Mouse (Mus musculus) midbrain, embryonic 11.5 days (tissue): ENCODE results near the gene Scd2. TPM values are rescaled to one million over a fixed set of nuclear protein-coding genes. Genes with fewer than 3 reads are reported as not detected.
"Not testable (repeated sequence)": the region's sequence is repeated elsewhere in the genome, so short reads cannot be mapped to it uniquely, and the experiment has no call there.

Experiments
- ATAC-seq: fragments of 200-750 bp; cut with Nextera tagmentation; 2 replicates; pipeline ENCODE4 v1.8.0; 2017; ENCODE audit warnings: moderate TSS enrichment, moderate library complexity; ENCODE audit not compliant: low FRiP score
- DNase-seq: peaks from one replicate; pipeline ENCODE4 v3.0.0; 2015; ENCODE audit warnings: low spot score; ENCODE audit errors: missing footprints
- H3K27ac ChIP-seq: fragments of 300-500 bp; sonication (generic); 2 replicates; pipeline ENCODE4 v1.5.1; 2014; ENCODE audit warnings: low read depth, low read length
- H3K27me3 ChIP-seq: fragments of 300-500 bp; sonication (generic); 2 replicates; pipeline ENCODE4 v1.6.1; 2014; ENCODE audit warnings: mild to moderate bottlenecking, low read length, moderate library complexity, mixed read lengths; ENCODE audit not compliant: control insufficient read depth, insufficient read depth
- H3K36me3 ChIP-seq: fragments of 300-500 bp; sonication (generic); 2 replicates; pipeline ENCODE4 v1.6.1; 2014; ENCODE audit warnings: mild to moderate bottlenecking, low read length, moderate library complexity, mixed read lengths; ENCODE audit not compliant: control insufficient read depth, insufficient read depth
- H3K4me1 ChIP-seq: fragments of 300-500 bp; sonication (generic); 2 replicates; pipeline ENCODE4 v1.6.1; 2014; ENCODE audit warnings: low read length; ENCODE audit not compliant: control insufficient read depth, insufficient read depth
- H3K4me2 ChIP-seq: fragments of 300-500 bp; sonication (generic); 2 replicates; pipeline ENCODE4 v1.6.1; 2014; ENCODE audit warnings: mild to moderate bottlenecking, moderate library complexity
- H3K4me3 ChIP-seq: fragments of 300-500 bp; sonication (generic); 2 replicates; pipeline ENCODE4 v1.5.1; 2014; ENCODE audit warnings: low read depth, low read length
- H3K9ac ChIP-seq: fragments of 300-500 bp; sonication (generic); 2 replicates; pipeline ENCODE4 v1.6.1; 2014; ENCODE audit warnings: low read length
- H3K9me3 ChIP-seq: fragments of 300-500 bp; sonication (generic); 2 replicates; pipeline ENCODE4 v1.6.1; 2016; ENCODE audit warnings: low read length; ENCODE audit not compliant: control insufficient read depth
- WGBS: fragments of 180-500 bp; shearing (Covaris S2); extraction: QIAGEN DNeasy Blood & Tissue Kit; methylation state at CpG from one replicate; pipeline ENCODE4 v1.1.7; 2014; 5-methylcytosine and 5-hydroxymethylcytosine counted together
- polyA plus RNA-seq: library from polyadenylated mRNA; unstranded; fragments of >200 nt; fragmentation: Nextera tagmentation; extraction: Ambion mirVana; gene quantifications from 2 replicates; pipeline ENCODE4 v1.2.1, GENCODE M21; 2014

Scd2 gene
- polyA plus RNA-seq, 1 experiment from 2014 or later = 353 TPM

DNA sequence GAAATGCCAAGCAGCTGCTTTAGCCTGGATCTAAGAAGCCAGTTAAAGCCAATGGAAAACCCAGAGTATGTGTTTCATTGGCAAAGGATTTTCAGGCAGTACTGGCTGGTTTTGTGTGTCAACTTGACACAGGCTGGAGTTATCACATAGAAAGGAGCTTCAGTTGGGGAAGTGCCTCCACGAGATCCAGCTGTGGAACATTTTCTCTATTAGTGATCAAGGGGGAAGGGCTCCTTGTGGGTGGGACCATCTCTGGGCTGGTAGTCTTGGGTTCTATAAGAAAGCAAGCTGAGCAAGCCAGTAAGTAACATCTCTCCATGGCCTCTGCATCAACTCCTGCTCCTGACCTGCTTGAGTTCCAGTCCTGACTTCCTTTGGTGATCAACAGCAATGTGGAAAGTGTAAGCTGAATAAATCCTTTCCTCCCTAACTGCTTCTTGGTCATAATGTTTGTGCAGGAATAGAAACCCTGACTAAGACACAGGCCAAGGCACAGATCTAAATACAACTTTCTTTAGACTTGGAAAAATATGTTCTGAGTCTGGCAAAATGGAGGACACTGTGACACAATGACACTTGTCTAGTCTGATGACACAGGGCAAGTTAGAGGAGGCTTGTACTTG lies 11.5 kb upstream of the Scd2 start:
- not testable (repeated sequence) for DNase-seq, H3K9me3 ChIP-seq, H3K27me3 ChIP-seq, H3K9ac ChIP-seq, H3K36me3 ChIP-seq, ATAC-seq, H3K4me2 ChIP-seq, H3K4me3 ChIP-seq
- Histone ChIP-seq H3K27ac (peak overlapping the region; percentile 16; the same call in 1 of the 2 replicates), H3K4me1 (peaks cover 29% of the 10 kb centered on the region)
- 79% methylated on average over 1 of the region's 1 CpGs for WGBS

DNA sequence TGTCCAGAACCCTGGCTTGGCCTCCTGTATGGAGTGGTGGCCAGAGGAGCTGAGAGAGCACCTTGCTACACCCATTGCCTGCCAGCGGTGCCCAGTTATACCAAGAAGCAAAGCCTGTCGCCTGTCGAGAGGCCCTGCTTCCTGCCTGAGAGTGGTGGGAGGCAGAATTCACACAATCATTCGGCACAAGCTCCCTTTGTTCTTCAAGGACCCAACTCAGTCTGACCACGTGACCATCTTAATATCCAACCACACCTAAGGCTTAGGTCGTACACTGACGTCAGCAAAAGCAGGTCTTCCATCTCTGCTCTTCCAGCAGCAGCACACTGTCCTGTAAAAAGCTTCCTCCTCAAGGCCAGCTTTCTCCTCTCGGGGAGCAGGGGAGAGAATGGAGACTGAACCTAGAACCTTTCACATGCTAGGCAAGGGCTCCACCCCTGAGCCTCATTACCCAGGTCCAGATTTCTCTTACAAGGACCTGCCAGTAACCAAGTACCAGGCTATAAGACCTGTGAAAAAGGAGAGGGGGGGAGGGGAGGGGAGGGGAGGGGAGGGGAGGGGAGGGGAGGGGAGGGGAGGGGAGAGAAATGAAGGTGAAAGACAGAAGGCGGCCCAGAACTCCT lies 10.8 kb upstream of the Scd2 start:
- Histone ChIP-seq H3K4me1 (peaks cover 29% of the 10 kb centered on the region), H3K27me3 (no peaks in the 10 kb centered on the region), H3K4me3 (no peak overlapping the region), H3K36me3 (no peaks in the 10 kb centered on the region), H3K27ac (peak overlapping the region; percentile 16; the same call in 1 of the 2 replicates), H3K9me3 (no peaks in the 10 kb centered on the region), H3K4me2 (no peak overlapping the region), H3K9ac (no peak overlapping the region)
- DNase-seq (peak; percentile 87), ATAC-seq (no peak)
- WGBS = 45% methylated on average over 9 of the region's 9 CpGs

DNA sequence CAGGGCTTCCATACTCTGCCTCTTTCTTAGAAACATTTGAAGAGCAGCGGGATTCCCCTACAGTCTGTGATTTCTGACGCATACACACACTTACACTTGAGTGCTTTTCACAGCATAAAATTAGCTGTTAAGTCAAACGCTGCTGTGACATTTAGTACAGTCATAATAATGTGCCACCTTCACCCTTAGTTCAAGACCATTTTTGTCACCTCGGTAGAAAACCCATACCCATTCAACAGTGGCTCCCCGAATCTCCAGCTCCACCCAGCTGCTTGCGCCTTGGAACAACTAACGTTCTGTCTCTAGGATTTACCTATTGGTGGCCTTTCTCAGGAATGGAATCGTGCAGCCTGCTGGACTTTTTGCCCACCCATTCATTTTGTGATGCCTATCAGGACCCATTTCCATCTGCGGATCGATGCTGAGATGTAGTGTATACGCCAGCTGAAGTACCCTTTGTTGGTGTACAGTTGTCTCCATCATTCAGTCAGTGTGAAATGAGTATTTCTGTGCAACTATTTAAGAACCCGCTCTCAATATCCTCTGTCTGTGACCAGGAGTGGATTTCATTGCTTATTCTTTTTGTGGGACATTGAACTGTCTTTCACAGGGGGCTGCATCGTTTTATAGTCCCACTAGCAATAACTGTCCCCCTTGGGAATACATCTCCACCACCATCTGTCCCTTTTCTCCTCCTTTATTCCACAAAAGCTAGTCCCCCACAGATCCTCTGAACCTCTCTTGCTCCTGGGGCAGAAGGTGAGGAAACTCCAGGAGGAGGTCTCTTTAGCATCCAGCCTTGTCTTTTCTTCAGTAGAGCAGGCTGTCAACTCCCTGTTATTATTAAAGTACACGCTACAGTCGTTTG lies 10.1 kb upstream of the Scd2 start:
- H3K27ac ChIP-seq = peak overlapping the region; percentile 91
- peak overlapping the region; percentile 36 for H3K4me3 ChIP-seq
- H3K27me3 ChIP-seq = no peaks in the 10 kb centered on the region
- peak overlapping the region; percentile 57 for H3K9ac ChIP-seq
- peak overlapping the region; percentile 80 for H3K4me2 ChIP-seq
- DNase-seq (peak; percentile 93), ATAC-seq (no peak)
- H3K36me3 ChIP-seq = no peaks in the 10 kb centered on the region
- H3K9me3 ChIP-seq = no peaks in the 10 kb centered on the region
- 36% methylated on average over 15 of the region's 15 CpGs for WGBS
- peaks cover 29% of the 10 kb centered on the region for H3K4me1 ChIP-seq

DNA sequence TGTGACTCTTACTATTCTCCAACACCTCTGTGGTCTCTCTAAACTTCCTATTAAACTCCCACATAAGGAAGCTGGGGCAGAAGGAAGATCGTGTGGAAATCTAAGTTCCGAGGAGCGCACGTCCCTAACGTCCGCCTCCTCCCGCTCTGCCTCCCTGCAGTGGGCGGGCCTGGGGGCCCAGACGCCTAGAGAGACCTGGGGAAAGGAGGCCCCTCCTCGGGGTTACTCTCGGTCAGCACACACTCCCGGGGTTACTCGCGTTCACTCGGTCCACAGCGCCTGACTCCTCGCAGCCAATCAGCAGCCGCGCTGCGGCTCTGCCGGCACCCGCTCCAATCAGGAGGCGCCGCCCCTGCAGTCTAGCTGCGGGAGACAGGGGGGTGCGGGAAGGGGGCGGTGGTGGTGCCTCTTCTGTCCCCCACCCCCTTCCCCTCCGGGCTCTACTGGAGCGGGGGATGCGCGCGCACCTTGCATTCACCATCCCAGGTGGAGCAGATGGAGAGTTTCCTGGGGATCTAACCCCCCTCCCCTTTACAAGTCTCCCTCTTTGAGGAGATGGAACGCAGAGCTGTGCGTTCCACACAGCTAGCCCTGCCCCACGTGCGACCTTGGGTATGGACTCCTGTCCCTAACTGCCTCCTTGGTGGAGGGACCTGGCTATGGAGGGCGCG lies 9.3 kb upstream of the Scd2 start:
- Histone ChIP-seq H3K4me3 (peak overlapping the region; percentile 36), H3K36me3 (no peaks in the 10 kb centered on the region), H3K4me1 (peaks cover 29% of the 10 kb centered on the region), H3K27ac (peak overlapping the region; percentile 91), H3K9ac (peak overlapping the region; percentile 62), H3K4me2 (peak overlapping the region; percentile 80), H3K27me3 (no peaks in the 10 kb centered on the region), H3K9me3 (no peaks in the 10 kb centered on the region)
- ATAC-seq (peak; percentile 99), DNase-seq (peak; percentile 99)
- 0% methylated on average over 37 of the region's 38 CpGs for WGBS

DNA sequence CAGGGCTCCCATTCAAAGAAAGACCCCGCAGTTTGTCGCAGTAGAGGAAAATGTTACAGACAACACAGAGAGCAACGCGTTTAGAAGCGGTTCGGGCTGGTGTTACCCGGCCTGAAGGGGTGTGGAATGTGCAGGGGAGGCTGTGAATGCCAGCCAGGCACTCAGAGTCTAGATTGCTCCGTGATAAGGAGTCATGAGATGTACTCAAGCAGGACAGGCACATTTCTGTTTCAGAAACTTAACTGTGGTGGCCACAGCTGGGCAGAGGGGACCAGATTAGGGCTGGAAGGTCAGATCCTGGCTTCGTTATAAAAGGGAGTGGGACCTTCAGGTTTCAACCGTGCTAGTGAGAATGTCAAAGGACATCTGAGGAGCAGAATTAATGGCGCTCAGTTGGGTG lies 8.8 kb upstream of the Scd2 start:
- Histone ChIP-seq H3K4me3 (peak overlapping the region; percentile 36), H3K27me3 (no peaks in the 10 kb centered on the region), H3K9ac (peak overlapping the region; percentile 62), H3K4me1 (peaks cover 29% of the 10 kb centered on the region), H3K27ac (peak overlapping the region; percentile 91), H3K4me2 (peak overlapping the region; percentile 80), H3K9me3 (no peaks in the 10 kb centered on the region), H3K36me3 (no peaks in the 10 kb centered on the region)
- WGBS = 2% methylated on average over 11 of the region's 11 CpGs
- ATAC-seq (peak; percentile 36; the same call in 1 of the 2 replicates), DNase-seq (no peak)

DNA sequence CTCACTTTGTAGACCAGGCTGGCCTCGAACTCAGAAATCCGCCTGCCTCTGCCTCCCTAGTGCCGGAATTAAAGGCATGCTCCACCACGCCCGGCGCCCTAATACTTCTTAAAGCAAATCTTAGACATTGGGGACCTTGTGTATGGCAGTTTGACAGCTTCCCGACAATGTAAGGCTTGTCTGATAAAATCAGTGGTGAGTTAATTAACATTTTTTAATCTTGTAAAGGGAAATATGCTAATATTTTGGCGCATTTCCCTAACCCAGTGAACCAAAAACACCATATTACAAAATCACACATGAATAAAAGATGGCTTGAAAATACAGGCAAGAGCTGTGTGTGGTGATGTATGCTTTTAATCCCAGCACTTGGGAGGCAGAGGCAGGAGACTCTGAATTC lies 7.9 kb upstream of the Scd2 start:
- H3K4me2 ChIP-seq = no peak overlapping the region
- DNase-seq = no peak
- H3K4me3 ChIP-seq = no peak overlapping the region
- no peaks in the 10 kb centered on the region for H3K36me3 ChIP-seq
- H3K27me3 ChIP-seq = no peaks in the 10 kb centered on the region
- no peaks in the 10 kb centered on the region for H3K9me3 ChIP-seq
- H3K9ac ChIP-seq = no peak overlapping the region
- 94% methylated on average over 8 of the region's 8 CpGs for WGBS
- no peak for ATAC-seq
- peaks cover 26% of the 10 kb centered on the region for H3K4me1 ChIP-seq
- H3K27ac ChIP-seq = no peak overlapping the region

DNA sequence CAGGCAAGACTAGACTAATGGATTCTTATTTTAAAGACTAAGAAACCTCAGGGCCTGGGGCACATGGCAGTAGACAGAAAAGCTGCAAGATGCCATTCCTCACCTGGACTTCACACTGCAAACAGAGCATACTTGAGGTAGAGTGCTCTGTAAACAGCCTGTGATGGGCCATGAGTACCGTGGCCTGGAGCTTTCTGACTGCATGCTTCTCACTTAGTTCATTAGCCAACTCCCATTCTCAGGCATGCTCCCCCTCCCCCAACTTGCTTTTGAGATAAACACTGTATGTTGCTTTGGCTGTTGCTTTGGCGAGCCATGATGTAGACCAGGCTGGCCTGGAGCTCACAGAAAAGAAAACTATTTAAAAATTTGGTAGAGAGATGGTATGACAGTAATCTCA lies 7.4 kb upstream of the Scd2 start:
- 80% methylated on average over 2 of the region's 2 CpGs for WGBS
- Histone ChIP-seq H3K4me2 (no peak overlapping the region), H3K9ac (no peak overlapping the region), H3K9me3 (no peaks in the 10 kb centered on the region), H3K36me3 (no peaks in the 10 kb centered on the region), H3K4me1 (peaks cover 23% of the 10 kb centered on the region), H3K27me3 (no peaks in the 10 kb centered on the region), H3K4me3 (no peak overlapping the region), H3K27ac (no peak overlapping the region)
- no peak for DNase-seq
- no peak for ATAC-seq

DNA sequence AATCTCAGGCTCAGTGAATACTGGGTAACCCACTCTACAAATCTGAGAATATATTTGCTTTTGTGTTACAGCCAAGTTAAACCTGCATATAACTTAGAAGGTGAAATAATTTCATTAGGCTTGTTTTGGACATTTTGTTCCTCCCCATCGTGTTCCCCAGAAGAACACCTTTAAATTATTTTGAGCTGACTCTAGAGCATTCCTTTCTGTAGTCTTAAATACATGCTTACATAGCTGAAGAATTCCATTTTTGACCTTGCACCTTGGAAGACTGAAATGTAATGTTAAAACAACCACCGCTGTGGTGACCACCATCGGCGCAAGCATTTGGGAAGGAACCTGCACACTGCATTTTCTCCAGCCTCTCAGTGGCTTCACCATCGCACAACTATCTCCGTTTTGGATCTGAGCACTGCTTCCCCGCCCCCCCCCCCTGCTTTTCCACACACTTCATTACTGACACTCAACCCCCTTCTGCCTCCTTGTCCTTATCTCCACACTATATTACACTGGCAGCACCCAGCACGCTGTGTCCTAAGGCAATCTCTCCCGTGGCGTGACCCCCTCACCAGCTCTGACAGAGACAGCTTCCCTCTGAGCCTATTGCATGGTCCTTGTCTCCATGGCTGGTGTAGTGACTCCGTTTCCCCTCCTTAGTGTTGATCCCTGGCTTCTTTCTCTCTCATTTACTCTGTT lies 5.9 kb upstream of the Scd2 start:
- H3K9me3 ChIP-seq = no peaks in the 10 kb centered on the region
- no peaks in the 10 kb centered on the region for H3K36me3 ChIP-seq
- peaks cover 27% of the 10 kb centered on the region for H3K4me1 ChIP-seq
- DNase-seq (no peak), ATAC-seq (no peak)
- H3K4me3 ChIP-seq = no peak overlapping the region
- no peak overlapping the region for H3K9ac ChIP-seq
- no peak overlapping the region for H3K27ac ChIP-seq
- 82% methylated on average over 11 of the region's 11 CpGs for WGBS
- H3K4me2 ChIP-seq = no peak overlapping the region
- H3K27me3 ChIP-seq = no peaks in the 10 kb centered on the region
